Mouse (Mus musculus) lung, adult 2 months (tissue): ENCODE measurements at regions not wholly inside any gene's neighbourhood (a gene's known extent, or its start where the extent isn't known, plus 50 kb on each side); places are given as distances from the start of the nearest gene placed in this dataset.

Experiments
- DNase-seq: peaks from one replicate; pipeline ENCODE4 v3.0.0; 2022
- H3K4me1 ChIP-seq: fragments of 200-500 bp; 2 replicates; pipeline ENCODE4 v1.6.1; 2011; ENCODE audit warnings: low read length; ENCODE audit not compliant: control insufficient read depth, insufficient read depth
- H3K4me3 ChIP-seq: fragments of 200-500 bp; replicated peaks from 2 replicates; pipeline ENCODE3; 2011; ENCODE audit warnings: low read depth, mild to moderate bottlenecking, control low read depth, low read length; ENCODE audit errors: extremely low read depth
- CTCF ChIP-seq: fragments of 200-500 bp; IDR thresholded peaks from 2 replicates; pipeline ENCODE4 v1.5.1; 2011; ENCODE audit warnings: mild to moderate bottlenecking, low read length, control low read depth; ENCODE audit not compliant: insufficient read depth
- POLR2A ChIP-seq: fragments of 200-500 bp; IDR thresholded peaks from 2 replicates; pipeline ENCODE4 v1.6.1; 2011; ENCODE audit warnings: low read depth, mild to moderate bottlenecking, control low read depth, low read length, borderline replicate concordance; ENCODE audit errors: extremely low read depth
- WGBS: fragments of 180-500 bp; shearing (Covaris S2); methylation state at CpG from one replicate; pipeline ENCODE4 v1.1.7; 2018; 5-methylcytosine and 5-hydroxymethylcytosine counted together

DNA sequence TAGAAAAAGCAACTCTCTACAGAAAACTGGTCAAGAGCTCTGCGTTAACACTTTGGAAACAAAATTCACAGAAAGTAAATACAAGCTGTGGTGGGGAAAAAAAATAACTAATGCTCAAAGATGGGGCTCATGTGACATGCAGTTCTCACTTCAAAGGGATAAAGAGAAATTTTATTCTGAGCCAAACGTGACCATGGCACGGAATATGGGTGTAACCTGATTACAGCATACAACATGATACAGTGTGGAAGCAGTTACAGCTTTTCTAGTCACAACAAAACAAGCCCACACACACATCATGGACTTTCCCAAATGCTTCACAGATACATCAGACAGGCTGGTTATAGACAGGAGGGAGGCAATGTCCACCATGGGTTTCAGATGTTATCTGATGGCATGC lies 86.5 kb upstream of the Tspan5 start:
- Histone ChIP-seq H3K4me1 (no peaks in the 10 kb centered on the region), H3K4me3 (no peak overlapping the region)
- DNase-seq, result no peak
- WGBS, result 60% methylated on average over 3 of the region's 3 CpGs
- TF ChIP-seq POLR2A, result no peak

DNA sequence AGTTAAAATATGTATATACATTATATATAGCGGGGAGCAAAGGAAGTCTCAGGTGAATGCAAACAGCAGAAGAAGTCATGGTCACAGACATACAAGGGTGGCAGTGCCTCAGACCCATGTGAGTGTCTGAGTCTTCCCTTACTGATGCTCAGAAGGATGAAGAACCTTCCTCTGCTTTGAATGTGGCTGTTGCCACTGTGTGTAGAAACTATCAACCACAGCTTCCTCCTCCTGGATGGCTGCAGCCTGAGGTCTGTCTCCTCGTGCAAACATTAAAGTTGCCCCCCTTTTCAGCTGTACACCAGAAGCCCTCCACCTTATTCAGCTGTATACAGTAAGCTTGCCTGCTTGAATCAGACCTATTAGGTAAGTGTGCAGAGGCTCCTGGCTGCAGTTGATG lies 79.4 kb upstream of the Tspan5 start:
- Histone ChIP-seq H3K4me1 (no peaks in the 10 kb centered on the region), H3K4me3 (no peak overlapping the region)
- DNase-seq, result no peak
- 73% methylated on average over 2 of the region's 2 CpGs for WGBS
- TF ChIP-seq POLR2A (no peak), CTCF (no peak)

DNA sequence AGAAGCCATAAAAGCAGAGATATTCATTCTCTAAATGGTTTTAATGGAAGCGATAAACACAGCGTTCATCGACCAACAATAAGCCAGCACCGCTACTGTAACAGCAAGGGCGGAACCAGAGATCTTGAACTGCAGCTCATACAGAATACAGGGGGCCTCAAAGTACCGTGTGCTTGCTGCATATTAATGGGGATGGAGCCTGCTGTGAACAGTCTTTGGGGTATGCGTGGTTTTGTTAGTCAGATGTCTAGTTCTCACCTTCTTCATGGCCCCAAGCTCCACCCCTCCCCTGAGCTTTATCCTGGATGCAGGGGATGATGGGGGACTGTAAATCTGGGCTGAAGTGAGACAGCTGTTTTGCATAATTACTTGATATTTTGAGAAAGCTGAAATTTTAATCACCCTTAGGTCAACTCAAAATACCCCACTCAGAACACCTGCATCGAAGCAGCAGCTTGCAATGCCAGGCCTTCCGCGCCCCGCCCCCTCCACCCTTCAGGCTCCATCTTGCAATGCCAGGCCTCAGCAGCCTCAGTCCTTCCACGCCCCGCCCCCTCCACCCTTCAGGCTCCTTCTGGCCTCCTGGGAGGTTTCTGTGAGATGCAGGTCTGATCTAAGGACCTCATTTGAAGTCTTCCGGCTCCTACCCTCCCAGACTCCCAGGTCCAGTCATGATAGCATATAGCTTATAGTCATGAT lies 73.5 kb upstream of the Tspan5 start:
- no peaks in the 10 kb centered on the region for H3K4me1 ChIP-seq
- no peak overlapping the region for H3K4me3 ChIP-seq
- no peak for DNase-seq
- WGBS, result 89% methylated on average over 14 of the region's 14 CpGs
- TF ChIP-seq CTCF (no peak), POLR2A (no peak)

DNA sequence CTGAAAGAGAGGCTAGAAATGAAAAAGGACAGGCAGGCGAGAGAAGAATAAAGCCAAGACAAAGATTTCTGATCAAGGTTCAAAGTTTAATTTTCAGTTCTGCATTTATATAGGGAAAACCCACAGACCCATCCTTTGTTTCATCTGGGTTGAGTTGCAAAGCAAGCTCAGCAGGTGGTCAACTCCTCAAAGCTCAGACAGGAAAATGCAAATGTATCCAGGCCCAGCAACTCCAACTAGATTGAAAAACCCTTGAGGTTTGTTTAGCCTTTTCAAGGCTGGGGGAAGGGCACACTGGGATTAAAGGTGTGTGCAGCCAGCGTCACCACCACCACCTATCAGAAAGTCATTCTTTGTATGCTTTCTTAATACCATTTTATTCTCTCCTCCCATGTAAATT lies 66.1 kb upstream of the Tspan5 start:
- WGBS, result 75% methylated on average over 2 of the region's 2 CpGs
- H3K4me3 ChIP-seq, result no peak overlapping the region
- H3K4me1 ChIP-seq, result no peaks in the 10 kb centered on the region
- no peak for TF ChIP-seq POLR2A
- no peak for TF ChIP-seq CTCF
- DNase-seq, result no peak

DNA sequence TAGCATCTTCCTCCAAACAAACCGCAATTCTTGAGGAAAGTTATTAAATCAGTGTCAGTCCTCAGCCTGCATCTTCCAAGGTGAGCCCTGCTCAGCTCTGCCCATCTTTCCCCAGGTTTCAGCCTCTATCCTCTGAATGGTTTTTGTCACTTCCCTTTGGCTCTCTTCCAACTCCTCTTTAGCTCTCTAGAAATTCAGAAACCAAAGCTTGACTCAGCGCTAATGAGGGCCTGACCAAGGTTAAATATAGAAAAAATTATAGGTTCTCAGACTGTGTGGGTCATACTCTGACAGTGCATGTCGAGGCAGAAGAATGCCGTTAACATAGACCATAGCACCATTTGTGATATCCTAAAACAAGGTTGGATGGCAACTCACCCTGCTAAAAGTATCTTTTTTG lies 63.6 kb upstream of the Tspan5 start:
- H3K4me1 ChIP-seq, result no peaks in the 10 kb centered on the region
- no peak for DNase-seq
- H3K4me3 ChIP-seq, result no peak overlapping the region
- TF ChIP-seq CTCF, result no peak
- no peak for TF ChIP-seq POLR2A
- 68% methylated on average over 4 of the region's 4 CpGs for WGBS

DNA sequence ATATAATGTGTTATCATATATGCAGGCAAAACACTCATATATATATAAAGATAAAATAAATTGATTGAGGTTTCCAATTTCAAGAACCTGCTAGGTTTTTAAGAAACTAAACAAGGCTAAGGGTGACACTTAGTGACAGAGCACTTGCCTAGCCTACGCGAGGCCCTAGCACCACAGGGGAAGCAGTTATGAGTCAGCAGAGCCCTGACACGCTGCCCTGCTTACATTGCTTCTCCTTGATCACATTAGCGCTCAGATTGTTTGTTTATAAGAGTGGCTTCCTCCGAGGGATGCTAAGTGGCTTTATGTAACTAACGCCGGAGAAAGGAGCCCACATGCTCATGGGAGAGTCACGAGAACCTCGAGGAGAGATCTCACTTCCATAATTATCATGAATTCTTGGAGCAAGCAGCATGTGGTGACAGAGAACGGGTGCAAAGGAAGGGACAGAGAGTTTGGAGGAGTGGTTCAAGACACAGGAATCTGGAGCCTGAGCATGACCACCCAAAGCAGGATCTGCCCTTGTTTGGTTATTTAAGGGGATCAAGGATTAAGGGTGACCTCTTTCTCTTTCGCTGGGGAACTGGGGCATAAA lies 55.3 kb upstream of the Tspan5 start:
- WGBS, result 14% methylated on average over 11 of the region's 11 CpGs
- no peak for TF ChIP-seq CTCF
- no peak for TF ChIP-seq POLR2A
- Histone ChIP-seq H3K4me3 (no peak overlapping the region), H3K4me1 (0 out of 2 replicates have a peak, but pooled peaks cover 3% of the 10 kb centered on the region)
- no peak for DNase-seq

DNA sequence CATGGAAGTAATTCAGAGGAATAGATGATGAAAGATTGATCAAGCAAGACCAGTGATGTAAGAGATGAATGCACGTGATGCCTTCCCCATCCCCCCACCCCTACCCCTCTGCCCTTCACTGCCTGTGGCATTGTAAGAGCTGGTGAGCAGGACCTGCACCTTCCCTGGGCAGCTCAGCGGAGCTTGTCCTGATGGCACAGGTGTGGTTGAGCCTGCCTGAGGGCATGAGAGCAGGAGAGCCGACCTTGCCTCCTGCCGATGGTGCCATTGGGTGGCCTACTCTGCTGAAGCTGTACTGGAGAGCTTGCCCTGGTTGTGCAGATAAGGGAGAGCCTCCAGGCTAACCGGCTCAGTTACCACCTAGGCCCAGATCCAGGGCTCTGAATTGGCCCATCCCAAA lies 53.4 kb upstream of the Tspan5 start:
- Histone ChIP-seq H3K4me3 (no peak overlapping the region), H3K4me1 (0 out of 2 replicates have a peak, but pooled peaks cover 3% of the 10 kb centered on the region)
- TF ChIP-seq CTCF (no peak), POLR2A (no peak)
- 92% methylated on average over 5 of the region's 5 CpGs for WGBS
- DNase-seq, result no peak
